Mouse (Mus musculus): ENCODE data around the gene Rbl1. TPM values are rescaled to one million over a fixed set of nuclear protein-coding genes. Genes with fewer than 3 reads are reported as not detected.

Rbl1 gene
- total and polyA plus RNA-seq, 3 experiments: 10.9 to 97.4 (median 88.2) TPM

- ATAC-seq (ENCODE audit: extremely low read depth, insufficient number of reproducible peaks, low FRiP score, poor library complexity, severe bottlenecking) (no peak), DNase-seq (ENCODE audit: low spot score) (no peak)
- no peak for TF ChIP-seq GATA2 (IDR thresholded peaks at IDR 0.05; ENCODE audit: borderline replicate concordance, low read depth, low read length)
- TF ChIP-seq CTCF (IDR thresholded peaks at IDR 0.05; ENCODE audit: low read depth, low read length): no peak
- no peak for TF ChIP-seq POLR2AphosphoS5 (IDR thresholded peaks at IDR 0.05; ENCODE audit: insufficient replicate concordance, low read depth, low read length)
- no peak for TF ChIP-seq TAL1 (conservative IDR thresholded peaks at IDR 0.05; ENCODE audit: low read depth, low read length)
- Histone ChIP-seq H3K4me1 (ENCODE audit: insufficient read depth, low read depth, low read length) (no peaks in the 10 kb centered on the region; the same call in 1 of the 2 replicates), H3K27me3 (ENCODE audit: insufficient read depth, low read length) (no peaks in the 10 kb centered on the region), H3K9me3 (replicated peaks) (no peaks in the 10 kb centered on the region), H3K36me3 (replicated peaks) (peaks cover 78% of the 10 kb centered on the region), H3K4me3 (ENCODE audit: low read depth, low read length) (no peak overlapping the region)
Measured at GRCm38 (mm10) chr2:157178167-157178566, 26.2 kb downstream of the Rbl1 start.

GRCm38 (mm10) chr2:157176248-157176647, 28.1 kb downstream of the Rbl1 start:
- ATAC-seq (ENCODE audit: extremely low read depth, insufficient number of reproducible peaks, low FRiP score, poor library complexity, severe bottlenecking): no peak
- Histone ChIP-seq H3K4me3 (ENCODE audit: low read depth, low read length) (no peak overlapping the region), H3K36me3 (replicated peaks) (peaks cover 79% of the 10 kb centered on the region), H3K9me3 (replicated peaks) (no peaks in the 10 kb centered on the region), H3K27me3 (ENCODE audit: insufficient read depth, low read length) (no peaks in the 10 kb centered on the region), H3K4me1 (ENCODE audit: insufficient read depth, low read depth, low read length) (no peaks in the 10 kb centered on the region; the same call in 1 of the 2 replicates)
- no peak for DNase-seq (ENCODE audit: low spot score)
- TF ChIP-seq CTCF (IDR thresholded peaks at IDR 0.05; ENCODE audit: low read depth, low read length) (no peak), POLR2AphosphoS5 (IDR thresholded peaks at IDR 0.05; ENCODE audit: insufficient replicate concordance, low read depth, low read length) (no peak), TAL1 (conservative IDR thresholded peaks at IDR 0.05; ENCODE audit: low read depth, low read length) (no peak), GATA2 (IDR thresholded peaks at IDR 0.05; ENCODE audit: borderline replicate concordance, low read depth, low read length) (no peak), GATA1 (IDR thresholded peaks at IDR 0.05; ENCODE audit: borderline replicate concordance, low read length) (no peak)

- DNase-seq (ENCODE audit: low spot score) (no peak), ATAC-seq (ENCODE audit: extremely low read depth, insufficient number of reproducible peaks, low FRiP score, poor library complexity, severe bottlenecking) (no peak)
- Histone ChIP-seq H3K4me3 (ENCODE audit: low read depth, low read length) (no peak overlapping the region), H3K9me3 (replicated peaks) (no peaks in the 10 kb centered on the region), H3K4me1 (ENCODE audit: insufficient read depth, low read depth, low read length) (no peaks in the 10 kb centered on the region; the same call in 1 of the 2 replicates), H3K27me3 (ENCODE audit: insufficient read depth, low read length) (no peaks in the 10 kb centered on the region), H3K36me3 (replicated peaks) (peaks cover 82% of the 10 kb centered on the region)
- TF ChIP-seq TAL1 (conservative IDR thresholded peaks at IDR 0.05; ENCODE audit: low read depth, low read length) (no peak), GATA1 (IDR thresholded peaks at IDR 0.05; ENCODE audit: borderline replicate concordance, low read length) (no peak), CTCF (IDR thresholded peaks at IDR 0.05; ENCODE audit: low read depth, low read length) (no peak), POLR2AphosphoS5 (IDR thresholded peaks at IDR 0.05; ENCODE audit: insufficient replicate concordance, low read depth, low read length) (no peak), GATA2 (IDR thresholded peaks at IDR 0.05; ENCODE audit: borderline replicate concordance, low read depth, low read length) (no peak)
Measured at GRCm38 (mm10) chr2:157174416-157174815, 29.9 kb downstream of the Rbl1 start.

GRCm38 (mm10) chr2:157173555-157173954, 30.8 kb downstream of the Rbl1 start:
- Histone ChIP-seq H3K27me3 (ENCODE audit: insufficient read depth, low read length) (no peaks in the 10 kb centered on the region), H3K4me1 (ENCODE audit: insufficient read depth, low read depth, low read length) (no peaks in the 10 kb centered on the region; the same call in 1 of the 2 replicates), H3K4me3 (ENCODE audit: low read depth, low read length) (no peak overlapping the region), H3K9me3 (replicated peaks) (no peaks in the 10 kb centered on the region), H3K36me3 (replicated peaks) (peaks cover 87% of the 10 kb centered on the region)
- no peak for DNase-seq (ENCODE audit: low spot score)
- TF ChIP-seq GATA1 (IDR thresholded peaks at IDR 0.05; ENCODE audit: borderline replicate concordance, low read length) (no peak), GATA2 (IDR thresholded peaks at IDR 0.05; ENCODE audit: borderline replicate concordance, low read depth, low read length) (no peak), POLR2AphosphoS5 (IDR thresholded peaks at IDR 0.05; ENCODE audit: insufficient replicate concordance, low read depth, low read length) (no peak), TAL1 (conservative IDR thresholded peaks at IDR 0.05; ENCODE audit: low read depth, low read length) (no peak), CTCF (IDR thresholded peaks at IDR 0.05; ENCODE audit: low read depth, low read length) (no peak)
- no peak for ATAC-seq (ENCODE audit: extremely low read depth, insufficient number of reproducible peaks, low FRiP score, poor library complexity, severe bottlenecking)

- no peak for ATAC-seq (ENCODE audit: extremely low read depth, insufficient number of reproducible peaks, low FRiP score, poor library complexity, severe bottlenecking)
Measured at GRCm38 (mm10) chr2:157172984-157173383, 31.4 kb downstream of the Rbl1 start.

GRCm38 (mm10) chr2:157170626-157171025, 33.7 kb downstream of the Rbl1 start:
- H3K4me1 ChIP-seq (ENCODE audit: insufficient read depth, low read depth, low read length): no peaks in the 10 kb centered on the region
- no peak overlapping the region for H3K4me3 ChIP-seq (ENCODE audit: low read depth, low read length)
- TF ChIP-seq TAL1 (conservative IDR thresholded peaks at IDR 0.05; ENCODE audit: low read depth, low read length): no peak
- TF ChIP-seq GATA2 (IDR thresholded peaks at IDR 0.05; ENCODE audit: borderline replicate concordance, low read depth, low read length): no peak
- no peak for TF ChIP-seq POLR2AphosphoS5 (IDR thresholded peaks at IDR 0.05; ENCODE audit: insufficient replicate concordance, low read depth, low read length)
- TF ChIP-seq GATA1 (IDR thresholded peaks at IDR 0.05; ENCODE audit: borderline replicate concordance, low read length): no peak
- no peak for TF ChIP-seq CTCF (IDR thresholded peaks at IDR 0.05; ENCODE audit: low read depth, low read length)
- no peaks in the 10 kb centered on the region for H3K9me3 ChIP-seq (replicated peaks)
- no peak for DNase-seq (ENCODE audit: low spot score)
- no peaks in the 10 kb centered on the region for H3K27me3 ChIP-seq (ENCODE audit: insufficient read depth, low read length)
- no peak for ATAC-seq (ENCODE audit: extremely low read depth, insufficient number of reproducible peaks, low FRiP score, poor library complexity, severe bottlenecking)
- peaks cover 84% of the 10 kb centered on the region for H3K36me3 ChIP-seq (replicated peaks)

More at GRCm38 (mm10) chr2:157172984-157173383, 31.4 kb downstream of the Rbl1 start:
- no peaks in the 10 kb centered on the region for H3K4me1 ChIP-seq (ENCODE audit: insufficient read depth, low read depth, low read length)
- DNase-seq (ENCODE audit: low spot score): no peak
- TF ChIP-seq TAL1 (conservative IDR thresholded peaks at IDR 0.05; ENCODE audit: low read depth, low read length) (no peak), POLR2AphosphoS5 (IDR thresholded peaks at IDR 0.05; ENCODE audit: insufficient replicate concordance, low read depth, low read length) (no peak), GATA1 (IDR thresholded peaks at IDR 0.05; ENCODE audit: borderline replicate concordance, low read length) (no peak), CTCF (IDR thresholded peaks at IDR 0.05; ENCODE audit: low read depth, low read length) (no peak), GATA2 (IDR thresholded peaks at IDR 0.05; ENCODE audit: borderline replicate concordance, low read depth, low read length) (no peak)
- H3K4me3 ChIP-seq (ENCODE audit: low read depth, low read length): no peak overlapping the region
- no peaks in the 10 kb centered on the region for H3K27me3 ChIP-seq (ENCODE audit: insufficient read depth, low read length)
- H3K36me3 ChIP-seq (replicated peaks): peaks cover 85% of the 10 kb centered on the region
- H3K9me3 ChIP-seq (replicated peaks): no peaks in the 10 kb centered on the region
